Mouse (Mus musculus): ENCODE measurements around the gene Focad.

- TF ChIP-seq CTCF (conservative IDR thresholded peaks at IDR 0.05; ENCODE audit: insufficient read depth, insufficient read length, low read depth, low read length) (no peak), POLR2A (IDR thresholded peaks at IDR 0.05; ENCODE audit: low read depth, low read length) (no peak)
These were observed 151.1 kb downstream of the Focad start for GRCm38 (mm10) chr4:88245494-88245893.

Measured in kidney, adult 2 months (tissue).